Mouse (Mus musculus): ENCODE measurements around the gene Rubcn. TPM values are rescaled to one million over a fixed set of nuclear protein-coding genes. Genes with fewer than 3 reads are reported as not detected.
"Not testable (repeated sequence)": the region's sequence is repeated elsewhere in the genome, so short reads cannot be mapped to it uniquely, and the experiment has no call there.

Rubcn gene
- 17.8 and 21.9 TPM in 2 replicates for polyA plus RNA-seq (2015; fragmentation: Nextera tagmentation; extraction: Ambion mirVana)

GRCm38 (mm10) chr16:32877343-32878156 is at the start of gene Rubcn, which contains the start of gene Fyttd1:
Gene Rubcn (minus strand): TSS chr16:32877766.
Gene Fyttd1 (plus strand): TSS chr16:32877500.
- peak; percentile 95 for ATAC-seq (replicated peaks; ENCODE audit: low FRiP score)
- under 1% methylated on average over 70 of the region's 83 CpGs for WGBS

GRCm38 (mm10) chr16:32927044-32927443 is 49.5 kb upstream of the Rubcn start:
- Histone ChIP-seq H3K9me3 (replicated peaks) (no peaks in the 10 kb centered on the region), H3K9ac (no peak overlapping the region), H3K4me1 (no peaks in the 10 kb centered on the region), H3K36me3 (peaks cover 35% of the 10 kb centered on the region), H3K4me2 (no peak overlapping the region), H3K4me3 (replicated peaks) (no peak overlapping the region), H3K27me3 (no peaks in the 10 kb centered on the region), H3K27ac (no peak overlapping the region)
- WGBS = 91% methylated on average over 8 of the region's 8 CpGs
- ATAC-seq (replicated peaks; ENCODE audit: low FRiP score) = no peak

More at GRCm38 (mm10) chr16:32877343-32878156, at the start of gene Rubcn, which contains the start of gene Fyttd1:
- peak within 1 kb of the TSS; percentile 91 for H3K27ac ChIP-seq
- H3K4me2 ChIP-seq = peak within 1 kb of the TSS; percentile 72
- H3K27me3 ChIP-seq = no peaks in the 10 kb centered on the region
- no peaks in the 10 kb centered on the region for H3K9me3 ChIP-seq (replicated peaks)
- no peaks in the 10 kb centered on the region for H3K36me3 ChIP-seq
- peak within 1 kb of the TSS; percentile 70 for H3K4me3 ChIP-seq (replicated peaks)
- peak within 1 kb of the TSS; percentile 86 for H3K9ac ChIP-seq
- H3K4me1 ChIP-seq = peaks cover 24% of the 10 kb centered on the region

- not testable (repeated sequence) for H3K4me2 ChIP-seq; H3K4me3 ChIP-seq (replicated peaks); H3K27ac ChIP-seq; H3K27me3 ChIP-seq; H3K9me3 ChIP-seq (replicated peaks); H3K9ac ChIP-seq; ATAC-seq (replicated peaks; ENCODE audit: low FRiP score); H3K4me1 ChIP-seq
- WGBS = 90% methylated on average over 9 of the region's 9 CpGs
- H3K36me3 ChIP-seq = peaks cover 35% of the 10 kb centered on the region
These were observed 49.1 kb upstream of the Rubcn start for GRCm38 (mm10) chr16:32926629-32927028.

- H3K9ac ChIP-seq = no peak overlapping the region
- WGBS = 70% methylated on average over 9 of the region's 9 CpGs
- H3K27me3 ChIP-seq = no peaks in the 10 kb centered on the region
- H3K9me3 ChIP-seq (replicated peaks) = no peaks in the 10 kb centered on the region
- H3K27ac ChIP-seq = no peak overlapping the region
- no peak for ATAC-seq (replicated peaks; ENCODE audit: low FRiP score)
- H3K4me1 ChIP-seq = peaks cover 10% of the 10 kb centered on the region
- peak overlapping the region; percentile 87 for H3K4me2 ChIP-seq
- H3K36me3 ChIP-seq = peaks cover 12% of the 10 kb centered on the region
- peak overlapping the region; percentile 98 for H3K4me3 ChIP-seq (replicated peaks)
These were observed 37.9 kb upstream of the Rubcn start for GRCm38 (mm10) chr16:32915292-32916068.

GRCm38 (mm10) chr16:32913937-32914881 is 36.6 kb upstream of the Rubcn start, which contains the start of gene Lrch3:
Gene Lrch3 (plus strand): TSS chr16:32914100.
- Histone ChIP-seq H3K4me1 (peaks cover 10% of the 10 kb centered on the region), H3K4me2 (peak within 1 kb of the TSS; percentile 87), H3K4me3 (replicated peaks) (peak within 1 kb of the TSS; percentile 98), H3K27me3 (no peaks in the 10 kb centered on the region), H3K36me3 (peaks cover 5% of the 10 kb centered on the region), H3K9me3 (replicated peaks) (no peaks in the 10 kb centered on the region), H3K9ac (peak within 1 kb of the TSS; percentile 91), H3K27ac (peak within 1 kb of the TSS; percentile 95)
- WGBS = under 1% methylated on average over 82 of the region's 85 CpGs
- peak; percentile 96 for ATAC-seq (replicated peaks; ENCODE audit: low FRiP score)

- WGBS = 61% methylated on average over 7 of the region's 7 CpGs
- H3K4me3 ChIP-seq (replicated peaks) = peak overlapping the region; percentile 98
These were observed 35.6 kb upstream of the Rubcn start for GRCm38 (mm10) chr16:32913212-32913611.

GRCm38 (mm10) chr16:32906727-32907126 is 29.2 kb upstream of the Rubcn start:
- no peak overlapping the region for H3K4me3 ChIP-seq (replicated peaks)
- peaks cover 29% of the 10 kb centered on the region for H3K36me3 ChIP-seq
- WGBS = 20% methylated on average over 8 of the region's 8 CpGs
- no peaks in the 10 kb centered on the region for H3K9me3 ChIP-seq (replicated peaks)
- ATAC-seq (replicated peaks; ENCODE audit: low FRiP score) = 0 out of 2 replicates have a peak, but pooled peaks have one; percentile 22
- no peak overlapping the region for H3K9ac ChIP-seq
- no peaks in the 10 kb centered on the region for H3K27me3 ChIP-seq
- no peak overlapping the region for H3K4me2 ChIP-seq
- peaks cover 5% of the 10 kb centered on the region; the same call in 1 of the 2 replicates for H3K4me1 ChIP-seq
- H3K27ac ChIP-seq = peak overlapping the region; percentile 6; the same call in 1 of the 2 replicates

More at GRCm38 (mm10) chr16:32913212-32913611, 35.6 kb upstream of the Rubcn start:
- H3K4me2 ChIP-seq = peak overlapping the region; percentile 87
- no peak overlapping the region for H3K27ac ChIP-seq
- H3K27me3 ChIP-seq = no peaks in the 10 kb centered on the region
- ATAC-seq (replicated peaks; ENCODE audit: low FRiP score) = no peak
- H3K4me1 ChIP-seq = peaks cover 10% of the 10 kb centered on the region
- H3K9me3 ChIP-seq (replicated peaks) = no peaks in the 10 kb centered on the region
- H3K36me3 ChIP-seq = peaks cover 5% of the 10 kb centered on the region; the same call in 1 of the 2 replicates
- no peak overlapping the region for H3K9ac ChIP-seq

GRCm38 (mm10) chr16:32906186-32906585 is 28.6 kb upstream of the Rubcn start:
- Histone ChIP-seq H3K27ac (no peak overlapping the region), H3K9me3 (replicated peaks) (no peaks in the 10 kb centered on the region), H3K36me3 (peaks cover 34% of the 10 kb centered on the region), H3K4me1 (peaks cover 5% of the 10 kb centered on the region; the same call in 1 of the 2 replicates), H3K27me3 (no peaks in the 10 kb centered on the region), H3K9ac (no peak overlapping the region), H3K4me2 (no peak overlapping the region), H3K4me3 (replicated peaks) (no peak overlapping the region)
- no peak for ATAC-seq (replicated peaks; ENCODE audit: low FRiP score)
- 65% methylated on average over 2 of the region's 2 CpGs for WGBS

GRCm38 (mm10) chr16:32902051-32902428 is 24.5 kb upstream of the Rubcn start:
- no peak for ATAC-seq (replicated peaks; ENCODE audit: low FRiP score)
- peaks cover 5% of the 10 kb centered on the region; the same call in 1 of the 2 replicates for H3K4me1 ChIP-seq
- no peaks in the 10 kb centered on the region for H3K9me3 ChIP-seq (replicated peaks)
- no peak overlapping the region for H3K27ac ChIP-seq
- no peak overlapping the region for H3K4me3 ChIP-seq (replicated peaks)
- 74% methylated on average over 3 of the region's 3 CpGs for WGBS
- no peaks in the 10 kb centered on the region for H3K27me3 ChIP-seq
- no peak overlapping the region for H3K4me2 ChIP-seq
- H3K36me3 ChIP-seq = peaks cover 62% of the 10 kb centered on the region
- H3K9ac ChIP-seq = no peak overlapping the region

- Histone ChIP-seq H3K27ac (no peak overlapping the region), H3K9ac (no peak overlapping the region), H3K4me3 (replicated peaks) (no peak overlapping the region), H3K4me1 (no peaks in the 10 kb centered on the region), H3K36me3 (peaks cover 64% of the 10 kb centered on the region), H3K27me3 (no peaks in the 10 kb centered on the region), H3K4me2 (no peak overlapping the region), H3K9me3 (replicated peaks) (no peaks in the 10 kb centered on the region)
- ATAC-seq (replicated peaks; ENCODE audit: low FRiP score) = no peak
- 85% methylated on average over 2 of the region's 2 CpGs for WGBS
These were observed 23.9 kb upstream of the Rubcn start for GRCm38 (mm10) chr16:32901360-32902050.

- Histone ChIP-seq H3K36me3 (peaks cover 78% of the 10 kb centered on the region), H3K9ac (no peak overlapping the region), H3K27me3 (no peaks in the 10 kb centered on the region), H3K4me2 (no peak overlapping the region), H3K4me3 (replicated peaks) (no peak overlapping the region), H3K4me1 (no peaks in the 10 kb centered on the region), H3K27ac (no peak overlapping the region), H3K9me3 (replicated peaks) (no peaks in the 10 kb centered on the region)
- no peak for ATAC-seq (replicated peaks; ENCODE audit: low FRiP score)
These were observed 18.6 kb upstream of the Rubcn start for GRCm38 (mm10) chr16:32896126-32896525.

All from kidney, embryonic 15.5 days (tissue).